Comparison of ENCODE assay signal across 18 mouse cellular contexts in the genomic region with DNA sequence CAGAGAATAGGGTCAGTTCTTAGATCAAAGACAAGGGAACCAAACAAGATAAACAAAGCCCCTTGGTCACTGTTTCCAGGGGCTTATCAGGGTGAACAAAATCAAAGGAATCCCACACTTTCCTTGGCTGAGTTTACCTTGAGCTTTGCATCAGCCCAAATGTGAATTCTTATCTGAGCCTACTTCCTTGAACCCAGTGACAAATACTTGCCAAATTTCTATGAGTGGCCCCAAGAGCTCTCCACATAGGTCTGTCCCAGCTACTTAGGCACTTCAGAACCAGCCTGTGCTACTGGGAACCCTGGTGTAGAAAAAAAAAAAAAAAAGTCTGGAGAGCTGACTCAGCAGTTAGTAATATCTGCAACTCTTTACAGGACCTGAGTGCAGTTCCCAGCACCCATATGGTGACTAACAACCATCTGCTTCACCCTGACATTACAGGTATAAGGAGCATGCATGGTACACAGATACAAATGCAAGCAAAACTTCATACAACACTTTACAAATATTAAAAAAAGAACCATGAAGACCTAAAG. TPM values are rescaled to one million over a fixed set of nuclear protein-coding genes. Genes with fewer than 3 reads are reported as not detected.
DNase-seq lines count a peak whose midpoint lies in the region; ATAC-seq and TF ChIP-seq lines count a peak whose summit lies in the region.
"Had no signal": no experiment of that assay in that cellular context is flagged by ENCODE, and none has a peak within 500 bp of the region (broad histone marks: within the 10 kb centered on the region; RNA-seq: fewer than 3 reads in every experiment).

No protein-coding gene starts in this region.

- peaks cover 48% of the 10 kb centered on the region for H3K4me1 ChIP-seq in heart, embryonic 16.5 days (ENCODE audit: control insufficient read depth, insufficient read depth, low read length)
- peaks cover 10% of the 10 kb centered on the region; the same call in 1 of the 2 replicates for H3K4me1 ChIP-seq in lung, embryonic 14.5 days (ENCODE audit: insufficient read depth)
- peaks cover 48% of the 10 kb centered on the region for H3K4me1 ChIP-seq in embryonic facial prominence, embryonic 10.5 days
- peaks cover 7% of the 10 kb centered on the region for H3K4me1 ChIP-seq in midbrain, embryonic 11.5 days (ENCODE audit: control insufficient read depth, insufficient read depth, low read length)

- no peaks in the 10 kb centered on the region for H3K9me3 ChIP-seq in heart, embryonic 16.5 days (replicated peaks; ENCODE audit: control insufficient read depth, low read length)
- H3K9me3 ChIP-seq in lung, embryonic 14.5 days (ENCODE audit: low read depth, low read length) = no peaks in the 10 kb centered on the region
- H3K9me3 ChIP-seq in embryonic facial prominence, embryonic 10.5 days = no peaks in the 10 kb centered on the region
- no peaks in the 10 kb centered on the region for H3K9me3 ChIP-seq in midbrain, embryonic 11.5 days (ENCODE audit: control insufficient read depth, low read length)
- H3K9me3 ChIP-seq: forebrain, embryonic 15.5 days; midbrain, embryonic 10.5 days had no signal

- TF ChIP-seq CTCF in lung, embryonic 14.5 days (IDR thresholded peaks at IDR 0.05; ENCODE audit: low read depth) = no peak

- peaks cover 4% of the 10 kb centered on the region; the same call in 1 of the 2 replicates for H3K36me3 ChIP-seq in heart, embryonic 16.5 days (ENCODE audit: control insufficient read depth, insufficient read depth)
- peaks cover 8% of the 10 kb centered on the region; the same call in 1 of the 2 replicates for H3K36me3 ChIP-seq in lung, embryonic 14.5 days (ENCODE audit: insufficient read depth)
- H3K36me3 ChIP-seq in embryonic facial prominence, embryonic 10.5 days (replicated peaks) = peaks cover 12% of the 10 kb centered on the region
- no peaks in the 10 kb centered on the region; the same call in 1 of the 2 replicates for H3K36me3 ChIP-seq in midbrain, embryonic 11.5 days (ENCODE audit: control insufficient read depth, insufficient read depth, low read length)

- no peak for ATAC-seq in heart, embryonic 16.5 days (replicated peaks; ENCODE audit: extremely low read depth, insufficient read depth, low FRiP score)
- no peak for ATAC-seq in lung, embryonic 14.5 days (ENCODE audit: insufficient read depth)
- no peak for ATAC-seq in midbrain, embryonic 11.5 days (ENCODE audit: low FRiP score)
- ATAC-seq: forebrain, embryonic 15.5 days had no signal

- H3K27me3 ChIP-seq in heart, embryonic 16.5 days (ENCODE audit: control insufficient read depth, insufficient read depth, low read length) = no peaks in the 10 kb centered on the region
- H3K27me3 ChIP-seq in lung, embryonic 14.5 days (ENCODE audit: insufficient read depth, low read length) = no peaks in the 10 kb centered on the region
- H3K27me3 ChIP-seq in embryonic facial prominence, embryonic 10.5 days (replicated peaks; ENCODE audit: low read depth, poor library complexity, severe bottlenecking) = no peaks in the 10 kb centered on the region
- H3K27me3 ChIP-seq in midbrain, embryonic 11.5 days (ENCODE audit: control insufficient read depth, insufficient read depth, low read length) = no peaks in the 10 kb centered on the region
- H3K27me3 ChIP-seq: forebrain, embryonic 15.5 days had no signal

- no peak overlapping the region for H3K9ac ChIP-seq in heart, embryonic 16.5 days (ENCODE audit: low read length)
- H3K9ac ChIP-seq in lung, embryonic 14.5 days = no peak overlapping the region
- no peak overlapping the region for H3K9ac ChIP-seq in midbrain, embryonic 11.5 days (ENCODE audit: low read length)
- H3K9ac ChIP-seq: forebrain, embryonic 15.5 days had no signal

- H3K4me3 ChIP-seq in heart, embryonic 16.5 days (ENCODE audit: low read length) = no peak overlapping the region
- H3K4me3 ChIP-seq in lung, embryonic 14.5 days (ENCODE audit: low read depth, low read length) = no peak overlapping the region
- H3K4me3 ChIP-seq in embryonic facial prominence, embryonic 10.5 days = no peak overlapping the region
- H3K4me3 ChIP-seq in midbrain, embryonic 11.5 days (ENCODE audit: low read depth, low read length) = no peak overlapping the region
- H3K4me3 ChIP-seq: forebrain, embryonic 15.5 days; midbrain, embryonic 10.5 days had no signal

- DNase-seq in heart, adult 18-20 months = no peak
- no peak for DNase-seq in lung, embryonic 14.5 days
- no peak for DNase-seq in lung, postnatal 14 days
- DNase-seq in embryonic facial prominence, embryonic 10.5 days (ENCODE audit: low spot score) = no peak
- DNase-seq in lung, postnatal 25 days (ENCODE audit: low spot score) = peak; percentile 56
- DNase-seq in layer of hippocampus, postnatal 14 days (ENCODE audit: low spot score in 2 of 2) = no peak
- no peak for DNase-seq in midbrain, embryonic 11.5 days (ENCODE audit: low spot score, missing footprints)
- DNase-seq: cerebellum, adult 9-11 months; retina, postnatal 1 day; thymus, postnatal 4 days had no signal

- H3K27ac ChIP-seq in heart, embryonic 16.5 days (ENCODE audit: low read length) = peak overlapping the region; percentile 83
- H3K27ac ChIP-seq in lung, embryonic 14.5 days (ENCODE audit: low read depth) = peak overlapping the region; percentile 58; the same call in 1 of the 2 replicates
- H3K27ac ChIP-seq in embryonic facial prominence, embryonic 10.5 days (replicated peaks) = 0 out of 2 replicates have a peak overlapping the region, but pooled peaks have one; percentile 64
- H3K27ac ChIP-seq in midbrain, embryonic 11.5 days (ENCODE audit: low read depth, low read length) = no peak overlapping the region
- H3K27ac ChIP-seq: forebrain, embryonic 15.5 days; midbrain, embryonic 10.5 days had no signal

- no peak overlapping the region for H3K4me2 ChIP-seq in heart, embryonic 16.5 days (ENCODE audit: low read depth, low read length)
- no peak overlapping the region for H3K4me2 ChIP-seq in lung, embryonic 14.5 days
- H3K4me2 ChIP-seq in midbrain, embryonic 11.5 days = no peak overlapping the region
- H3K4me2 ChIP-seq: forebrain, embryonic 15.5 days had no signal

RNA-seq across cellular contexts. Expression of gene C87436, which starts 36.5 kb away (rescaled TPM):
- polyA plus RNA-seq in heart, embryonic 16.5 days (2015; fragmentation: Nextera tagmentation; extraction: Ambion mirVana) = 18.5 and 20.1 TPM in 2 replicates
- 10 to 100 TPM in 1 of 2 experiments, 1 to 10 TPM in 1; 8.4 to 10.4 TPM for total RNA-seq in heart, adult 18-20 months (2021)
- 22.2 and 24.3 TPM in 2 replicates for polyA plus RNA-seq in lung, embryonic 14.5 days (2014; fragmentation: Nextera tagmentation; extraction: Ambion mirVana)
- 22.6 and 25.1 TPM in 2 replicates for polyA plus RNA-seq in embryonic facial prominence, embryonic 10.5 days (2016; fragmentation: Nextera tagmentation; extraction: Ambion mirVana)
- 10 to 100 TPM; 16.8 to 17.1 TPM for total RNA-seq in layer of hippocampus, postnatal 14 days (2021)
- 23.6 and 26.4 TPM in 2 replicates for polyA plus RNA-seq in midbrain, embryonic 11.5 days (2014; fragmentation: Nextera tagmentation; extraction: Ambion mirVana)

RNA-seq across cellular contexts. Expression of gene Gm44790, which starts 48.3 kb away (rescaled TPM):
- polyA plus RNA-seq in heart, embryonic 16.5 days (2015; fragmentation: Nextera tagmentation; extraction: Ambion mirVana) = 0.46 and 0.47 TPM in 2 replicates
- not detected for total RNA-seq in heart, adult 18-20 months (2021)
- 0.72 TPM in 1 of 2 replicates, not detected in the other for polyA plus RNA-seq in lung, embryonic 14.5 days (2014; fragmentation: Nextera tagmentation; extraction: Ambion mirVana)
- 0.69 and 2.5 TPM in 2 replicates for polyA plus RNA-seq in embryonic facial prominence, embryonic 10.5 days (2016; fragmentation: Nextera tagmentation; extraction: Ambion mirVana)
- total RNA-seq in layer of hippocampus, postnatal 14 days (2021) = under 1 TPM in 1 of 2 experiments, not detected in 1; 0.90 TPM
- polyA plus RNA-seq in midbrain, embryonic 11.5 days (2014; fragmentation: Nextera tagmentation; extraction: Ambion mirVana) = not detected in 2 replicates
- total RNA-seq: gastrocnemius, adult 18-20 months; layer of hippocampus, postnatal 10 days; neutrophil, adult 5-6 weeks had no signal
- polyA plus RNA-seq: forebrain, embryonic 15.5 days; liver, embryonic 16.5 days; stomach, embryonic 16.5 days had no signal

RNA-seq across cellular contexts. Expression of gene Pcbp1, which starts 51.4 kb away (rescaled TPM):
- 149 and 264 TPM in 2 replicates for polyA plus RNA-seq in heart, embryonic 16.5 days (2015; fragmentation: Nextera tagmentation; extraction: Ambion mirVana)
- total RNA-seq in heart, adult 18-20 months (2021) = 100 to 1,000 TPM; 142 to 150 TPM
- polyA plus RNA-seq in lung, embryonic 14.5 days (2014; fragmentation: Nextera tagmentation; extraction: Ambion mirVana) = 552 and 588 TPM in 2 replicates
- polyA plus RNA-seq in embryonic facial prominence, embryonic 10.5 days (2016; fragmentation: Nextera tagmentation; extraction: Ambion mirVana) = 560 and 592 TPM in 2 replicates
- 100 to 1,000 TPM; 176 to 183 TPM for total RNA-seq in layer of hippocampus, postnatal 14 days (2021)
- polyA plus RNA-seq in midbrain, embryonic 11.5 days (2014; fragmentation: Nextera tagmentation; extraction: Ambion mirVana) = 418 and 497 TPM in 2 replicates
